Mouse (Mus musculus): ENCODE data around the gene Fgd2. TPM values are rescaled to one million over a fixed set of nuclear protein-coding genes. Genes with fewer than 3 reads are reported as not detected.

The Fgd2 gene
- polyA plus RNA-seq, 1 experiment from 2014 or later = 15.4 TPM

- 49% methylated on average over 13 of the region's 13 CpGs for WGBS
Measured at GRCm38 (mm10) chr17:29405501-29405900, 44.8 kb downstream of the Fgd2 start.

GRCm38 (mm10) chr17:29406077-29406476 is 45.4 kb downstream of the Fgd2 start:
- Histone ChIP-seq H3K9me3 (ENCODE audit: control insufficient read depth, low read length) (no peaks in the 10 kb centered on the region), H3K27me3 (replicated peaks; ENCODE audit: control insufficient read depth, insufficient read depth, low read length) (no peaks in the 10 kb centered on the region), H3K27ac (ENCODE audit: low read depth) (no peak overlapping the region), H3K36me3 (ENCODE audit: control insufficient read depth, insufficient read depth, low read length) (no peaks in the 10 kb centered on the region), H3K9ac (ENCODE audit: low read length) (no peak overlapping the region), H3K4me3 (ENCODE audit: low read depth, low read length) (no peak overlapping the region), H3K4me1 (replicated peaks; ENCODE audit: control insufficient read depth, insufficient read depth, low read length) (no peaks in the 10 kb centered on the region), H3K4me2 (ENCODE audit: low read length) (no peak overlapping the region)
- DNase-seq (ENCODE audit: low spot score) = no peak
- WGBS = 65% methylated on average over 6 of the region's 6 CpGs
- ATAC-seq (replicated peaks; ENCODE audit: low FRiP score, low TSS enrichment, low read depth) = no peak

More at GRCm38 (mm10) chr17:29405501-29405900, 44.8 kb downstream of the Fgd2 start:
- Histone ChIP-seq H3K27me3 (replicated peaks; ENCODE audit: control insufficient read depth, insufficient read depth, low read length) (no peaks in the 10 kb centered on the region), H3K9ac (ENCODE audit: low read length) (no peak overlapping the region), H3K27ac (ENCODE audit: low read depth) (no peak overlapping the region), H3K4me3 (ENCODE audit: low read depth, low read length) (no peak overlapping the region), H3K36me3 (ENCODE audit: control insufficient read depth, insufficient read depth, low read length) (no peaks in the 10 kb centered on the region), H3K4me2 (ENCODE audit: low read length) (no peak overlapping the region), H3K9me3 (ENCODE audit: control insufficient read depth, low read length) (no peaks in the 10 kb centered on the region), H3K4me1 (replicated peaks; ENCODE audit: control insufficient read depth, insufficient read depth, low read length) (no peaks in the 10 kb centered on the region)
- ATAC-seq (replicated peaks; ENCODE audit: low FRiP score, low TSS enrichment, low read depth) (no peak), DNase-seq (ENCODE audit: low spot score) (no peak)

GRCm38 (mm10) chr17:29407405-29407804 is 46.7 kb downstream of the Fgd2 start:
- WGBS = 68% methylated on average over 5 of the region's 5 CpGs

GRCm38 (mm10) chr17:29408364-29408763 is 47.6 kb downstream of the Fgd2 start:
- Histone ChIP-seq H3K4me2 (ENCODE audit: low read length) (no peak overlapping the region), H3K27ac (ENCODE audit: low read depth) (no peak overlapping the region), H3K9ac (ENCODE audit: low read length) (no peak overlapping the region), H3K36me3 (ENCODE audit: control insufficient read depth, insufficient read depth, low read length) (no peaks in the 10 kb centered on the region), H3K4me3 (ENCODE audit: low read depth, low read length) (no peak overlapping the region), H3K9me3 (ENCODE audit: control insufficient read depth, low read length) (no peaks in the 10 kb centered on the region), H3K27me3 (replicated peaks; ENCODE audit: control insufficient read depth, insufficient read depth, low read length) (no peaks in the 10 kb centered on the region), H3K4me1 (replicated peaks; ENCODE audit: control insufficient read depth, insufficient read depth, low read length) (no peaks in the 10 kb centered on the region)
- 94% methylated on average over 13 of the region's 13 CpGs for WGBS
- ATAC-seq (replicated peaks; ENCODE audit: low FRiP score, low TSS enrichment, low read depth) = no peak
- no peak for DNase-seq (ENCODE audit: low spot score)

More at GRCm38 (mm10) chr17:29407405-29407804, 46.7 kb downstream of the Fgd2 start:
- Histone ChIP-seq H3K36me3 (ENCODE audit: control insufficient read depth, insufficient read depth, low read length) (no peaks in the 10 kb centered on the region), H3K9me3 (ENCODE audit: control insufficient read depth, low read length) (no peaks in the 10 kb centered on the region), H3K4me3 (ENCODE audit: low read depth, low read length) (no peak overlapping the region), H3K27ac (ENCODE audit: low read depth) (no peak overlapping the region), H3K4me2 (ENCODE audit: low read length) (no peak overlapping the region), H3K9ac (ENCODE audit: low read length) (no peak overlapping the region), H3K4me1 (replicated peaks; ENCODE audit: control insufficient read depth, insufficient read depth, low read length) (no peaks in the 10 kb centered on the region), H3K27me3 (replicated peaks; ENCODE audit: control insufficient read depth, insufficient read depth, low read length) (no peaks in the 10 kb centered on the region)
- ATAC-seq (replicated peaks; ENCODE audit: low FRiP score, low TSS enrichment, low read depth) = 0 out of 2 replicates have a peak, but pooled peaks have one; percentile 19
- DNase-seq (ENCODE audit: low spot score) = no peak

GRCm38 (mm10) chr17:29409800-29410343 is 49.2 kb downstream of the Fgd2 start:
- Histone ChIP-seq H3K27me3 (replicated peaks; ENCODE audit: control insufficient read depth, insufficient read depth, low read length) (no peaks in the 10 kb centered on the region), H3K9ac (ENCODE audit: low read length) (no peak overlapping the region), H3K4me2 (ENCODE audit: low read length) (no peak overlapping the region), H3K9me3 (ENCODE audit: control insufficient read depth, low read length) (no peaks in the 10 kb centered on the region), H3K27ac (ENCODE audit: low read depth) (no peak overlapping the region), H3K4me1 (replicated peaks; ENCODE audit: control insufficient read depth, insufficient read depth, low read length) (no peaks in the 10 kb centered on the region), H3K36me3 (ENCODE audit: control insufficient read depth, insufficient read depth, low read length) (no peaks in the 10 kb centered on the region), H3K4me3 (ENCODE audit: low read depth, low read length) (no peak overlapping the region)
- DNase-seq (ENCODE audit: low spot score) = no peak
- 78% methylated on average over 5 of the region's 5 CpGs for WGBS
- no peak for ATAC-seq (replicated peaks; ENCODE audit: low FRiP score, low TSS enrichment, low read depth)

GRCm38 (mm10) chr17:29411821-29412425 is 51.2 kb downstream of the Fgd2 start:
- Histone ChIP-seq H3K36me3 (ENCODE audit: control insufficient read depth, insufficient read depth, low read length) (no peaks in the 10 kb centered on the region), H3K4me2 (ENCODE audit: low read length) (no peak overlapping the region), H3K27ac (ENCODE audit: low read depth) (no peak overlapping the region), H3K9ac (ENCODE audit: low read length) (no peak overlapping the region), H3K9me3 (ENCODE audit: control insufficient read depth, low read length) (no peaks in the 10 kb centered on the region), H3K27me3 (replicated peaks; ENCODE audit: control insufficient read depth, insufficient read depth, low read length) (no peaks in the 10 kb centered on the region), H3K4me1 (replicated peaks; ENCODE audit: control insufficient read depth, insufficient read depth, low read length) (peaks cover 11% of the 10 kb centered on the region), H3K4me3 (ENCODE audit: low read depth, low read length) (no peak overlapping the region)
- no peak for ATAC-seq (replicated peaks; ENCODE audit: low FRiP score, low TSS enrichment, low read depth)
- no peak for DNase-seq (ENCODE audit: low spot score)
- WGBS = 46% methylated on average over 8 of the region's 8 CpGs

- 86% methylated on average over 2 of the region's 2 CpGs for WGBS
- DNase-seq (ENCODE audit: low spot score) (no peak), ATAC-seq (replicated peaks; ENCODE audit: low FRiP score, low TSS enrichment, low read depth) (no peak)
- no peak overlapping the region for H3K4me3 ChIP-seq (ENCODE audit: low read depth, low read length)
- H3K4me1 ChIP-seq (replicated peaks; ENCODE audit: control insufficient read depth, insufficient read depth, low read length) = peaks cover 11% of the 10 kb centered on the region
- H3K36me3 ChIP-seq (ENCODE audit: control insufficient read depth, insufficient read depth, low read length) = no peaks in the 10 kb centered on the region
- H3K27me3 ChIP-seq (replicated peaks; ENCODE audit: control insufficient read depth, insufficient read depth, low read length) = no peaks in the 10 kb centered on the region
- H3K27ac ChIP-seq (ENCODE audit: low read depth) = no peak overlapping the region
- H3K4me2 ChIP-seq (ENCODE audit: low read length) = no peak overlapping the region
- H3K9me3 ChIP-seq (ENCODE audit: control insufficient read depth, low read length) = no peaks in the 10 kb centered on the region
- no peak overlapping the region for H3K9ac ChIP-seq (ENCODE audit: low read length)
Measured at GRCm38 (mm10) chr17:29414566-29414965, 53.9 kb downstream of the Fgd2 start.

- H3K27ac ChIP-seq (ENCODE audit: low read depth) = peak overlapping the region; percentile 52; the same call in 1 of the 2 replicates
- ATAC-seq (replicated peaks; ENCODE audit: low FRiP score, low TSS enrichment, low read depth) (peak; percentile 75), DNase-seq (ENCODE audit: low spot score) (peak; percentile 71)
- no peaks in the 10 kb centered on the region for H3K36me3 ChIP-seq (ENCODE audit: control insufficient read depth, insufficient read depth, low read length)
- H3K4me2 ChIP-seq (ENCODE audit: low read length) = peak overlapping the region; percentile 48
- 14% methylated on average over 31 of the region's 31 CpGs for WGBS
- no peaks in the 10 kb centered on the region for H3K27me3 ChIP-seq (replicated peaks; ENCODE audit: control insufficient read depth, insufficient read depth, low read length)
- peak overlapping the region; percentile 19; the same call in 1 of the 2 replicates for H3K4me3 ChIP-seq (ENCODE audit: low read depth, low read length)
- H3K9ac ChIP-seq (ENCODE audit: low read length) = peak overlapping the region; percentile 38
- H3K9me3 ChIP-seq (ENCODE audit: control insufficient read depth, low read length) = no peaks in the 10 kb centered on the region
- H3K4me1 ChIP-seq (replicated peaks; ENCODE audit: control insufficient read depth, insufficient read depth, low read length) = peaks cover 11% of the 10 kb centered on the region
Measured at GRCm38 (mm10) chr17:29415761-29416662, 55.3 kb downstream of the Fgd2 start.

All from intestine, embryonic 14.5 days (tissue).